Mouse (Mus musculus) olfactory bulb, adult 2 months (tissue): ENCODE data around the gene Meis2.

Experiments used
- CTCF ChIP-seq: fragments of 200-500 bp; IDR thresholded peaks from 2 replicates; pipeline ENCODE4 v1.5.1; 2012; ENCODE audit warnings: low read depth, mild to moderate bottlenecking, low read length, moderate library complexity; ENCODE audit not compliant: insufficient read depth
- POLR2A ChIP-seq: fragments of 200-500 bp; IDR thresholded peaks from 2 replicates; pipeline ENCODE4 v1.6.1; 2012; ENCODE audit warnings: mild to moderate bottlenecking, low read depth, low read length, moderate library complexity; ENCODE audit not compliant: insufficient read depth

- TF ChIP-seq POLR2A = no peak
- no peak for TF ChIP-seq CTCF
These were observed 40.6 kb upstream of the Meis2 start for GRCm38 (mm10) chr2:116106194-116106593.
